Mouse (Mus musculus): ENCODE results near the gene Ebp. TPM values are rescaled to one million over a fixed set of nuclear protein-coding genes. Genes with fewer than 3 reads are reported as not detected.

Gene Ebp
- polyA plus RNA-seq (2012; rRNA removed; ENCODE audit: low replicate concordance) = 81.3 and 98.9 TPM in 2 replicates

DNA sequence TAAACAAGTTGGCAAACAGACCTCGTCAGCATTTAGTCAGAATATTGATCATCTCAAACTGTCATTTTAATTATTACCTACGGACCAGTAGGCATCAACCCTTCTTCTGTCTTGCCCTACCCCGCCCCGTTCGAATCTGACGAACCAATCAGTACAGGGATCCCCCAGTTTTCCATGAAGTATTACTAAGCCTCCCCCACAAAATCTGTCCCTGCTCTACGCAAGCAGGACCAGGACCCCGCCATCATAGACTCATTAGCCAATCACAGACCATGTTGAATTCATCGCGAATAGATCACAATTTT lies at the start of gene Ebp:
Ebp (minus strand) TSS at position 94 of the 305 bp plus-strand sequence.

DNA sequence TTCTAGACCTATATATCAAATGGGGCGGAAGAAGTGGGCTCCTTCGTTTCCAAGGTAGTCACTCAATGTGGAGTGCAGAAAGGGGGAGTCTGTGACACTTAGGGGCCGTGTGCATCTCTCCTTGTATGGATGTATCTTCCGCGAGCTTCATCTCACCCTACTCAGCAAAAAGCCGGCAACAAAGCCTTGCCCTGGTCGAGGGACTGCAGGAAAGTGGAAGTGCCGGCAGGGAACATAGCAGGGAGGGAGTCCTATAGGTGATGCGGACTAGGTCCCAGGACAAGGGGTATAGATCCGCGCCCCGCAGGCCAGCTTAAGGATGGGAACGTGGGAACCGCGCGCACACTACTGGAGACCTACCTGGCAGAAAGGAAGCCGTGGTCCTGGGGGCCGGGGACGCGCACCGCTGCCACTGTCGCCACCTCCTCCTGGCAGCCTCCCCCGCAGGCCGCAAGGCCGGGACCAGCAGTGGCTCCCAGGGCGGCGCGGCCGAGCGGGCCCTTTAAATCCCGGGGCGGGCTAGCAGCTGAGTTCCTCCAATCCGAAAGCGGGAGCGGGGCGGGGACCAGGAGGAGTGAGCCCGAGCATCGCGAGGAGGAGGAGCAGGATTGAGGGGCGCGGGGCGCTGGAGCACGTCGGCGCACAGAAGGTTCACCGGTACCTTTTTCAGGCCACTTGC lies 12.8 kb upstream of the Ebp start, which contains the start of gene Porcn:
Porcn (minus strand) TSS at position 511 of the 679 bp plus-strand sequence.

DNA sequence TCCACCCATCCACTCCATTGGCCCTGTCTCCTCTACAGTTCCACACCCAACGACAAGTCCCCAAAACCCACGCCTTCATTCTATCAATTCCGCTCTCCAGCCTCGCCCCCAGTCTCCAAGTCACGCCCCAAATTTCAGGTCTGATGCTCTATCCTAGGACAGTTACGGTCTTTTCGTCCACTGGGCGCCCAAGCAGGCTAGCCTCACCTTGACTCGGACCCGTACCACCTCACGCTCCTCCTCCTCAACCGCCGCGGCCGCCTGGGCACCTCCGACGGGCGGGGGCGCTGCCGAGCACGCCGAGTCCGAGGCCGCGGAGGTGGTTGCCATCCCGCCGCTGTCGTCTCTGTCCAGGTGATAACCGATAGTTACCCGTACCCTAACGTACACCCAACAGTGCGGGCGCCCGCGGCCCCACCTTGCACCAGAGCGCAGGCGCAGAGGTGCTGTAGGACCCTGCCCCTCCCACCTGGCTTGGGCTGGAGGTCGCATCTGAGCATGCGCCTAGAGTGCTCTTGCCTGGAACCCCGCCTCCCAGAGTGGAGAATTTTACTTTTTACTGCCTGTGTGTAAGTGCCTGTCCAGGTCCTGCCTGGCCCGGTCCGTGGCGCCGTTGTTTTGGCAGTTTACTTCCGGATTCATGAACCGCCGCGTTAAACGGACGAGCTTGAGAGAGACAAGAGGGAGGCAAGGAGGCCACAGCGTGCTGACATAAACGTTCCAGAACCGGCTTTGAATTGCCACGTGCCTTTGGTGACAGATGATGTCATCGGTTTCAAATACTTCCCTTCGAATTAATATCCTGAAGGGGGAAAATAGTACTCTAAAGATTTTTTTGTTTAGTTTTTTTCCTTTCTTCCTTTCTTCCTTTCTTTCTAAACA lies 17.6 kb downstream of the Ebp start, which contains the start of gene Tbc1d25:
Tbc1d25 (minus strand) TSS at position 678 of the 882 bp plus-strand sequence.

DNA sequence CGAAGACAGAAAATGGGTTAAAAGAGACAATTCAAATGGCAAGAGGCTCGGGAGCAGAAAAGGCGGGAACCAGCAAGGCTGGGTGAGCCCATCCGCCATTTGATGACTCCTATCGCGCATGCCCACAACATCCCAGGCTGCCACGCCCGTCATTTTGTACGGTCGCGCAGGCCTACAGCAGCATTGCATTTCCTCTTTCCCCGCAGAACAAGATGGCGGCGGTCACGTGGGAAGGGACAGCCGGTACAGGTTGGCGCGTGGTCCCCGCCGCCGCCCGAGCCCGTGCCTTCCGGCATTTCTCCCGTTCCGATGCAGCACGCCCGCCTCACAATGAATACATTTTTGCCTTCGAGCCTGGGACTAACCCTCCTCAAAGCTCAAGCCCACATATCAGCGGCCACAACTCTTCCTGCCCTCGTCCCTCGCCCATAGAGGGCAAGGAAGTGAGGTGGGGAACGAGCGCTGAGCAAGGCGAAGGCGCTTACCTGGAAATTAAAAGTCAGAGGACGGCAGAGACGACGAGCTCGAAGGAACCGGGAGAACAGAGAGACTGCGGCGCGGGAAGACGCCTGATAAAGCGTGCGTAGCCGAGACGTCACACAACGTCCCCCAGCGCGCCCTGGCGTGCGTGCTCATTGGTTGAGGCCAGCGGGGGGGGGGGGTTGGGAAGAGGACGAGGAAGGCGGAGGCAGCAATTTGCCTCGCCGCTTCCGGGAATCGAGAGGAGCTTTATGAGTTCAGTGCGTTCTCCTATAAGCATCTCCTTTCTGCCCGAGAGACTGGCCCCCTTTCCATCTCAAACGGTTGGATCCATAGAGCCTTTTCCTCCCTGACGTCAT lies 47.9 kb downstream of the Ebp start, which contains the start of gene Rbm3:
Rbm3 (minus strand) TSS at position 728 of the 839 bp plus-strand sequence.

Other genes starting within 250 kb of the Ebp start
- gene Hdac6, start 245.6 kb downstream of the Ebp start, polyA plus RNA-seq (2012; rRNA removed; ENCODE audit: low replicate concordance) = 23.6 and 53.9 TPM in 2 replicates
- gene Gata1, start 215.4 kb downstream of the Ebp start, polyA plus RNA-seq (2012; rRNA removed; ENCODE audit: low replicate concordance) = 0.26 and 1.4 TPM in 2 replicates
- not detected in 2 replicates for gene Glod5, start 175.0 kb downstream of the Ebp start, polyA plus RNA-seq (2012; rRNA removed; ENCODE audit: low replicate concordance)
- 10.4 and 24.1 TPM in 2 replicates for gene Suv39h1, start 118.8 kb downstream of the Ebp start, polyA plus RNA-seq (2012; rRNA removed; ENCODE audit: low replicate concordance)
- gene Was, start 103.0 kb downstream of the Ebp start, polyA plus RNA-seq (2012; rRNA removed; ENCODE audit: low replicate concordance) = 4.9 and 6.4 TPM in 2 replicates
- gene Wdr13, start 60.6 kb downstream of the Ebp start, polyA plus RNA-seq (2012; rRNA removed; ENCODE audit: low replicate concordance) = 84.0 and 125 TPM in 2 replicates
- 78.4 and 136 TPM in 2 replicates for gene Rbm3, start 47.6 kb downstream of the Ebp start, polyA plus RNA-seq (2012; rRNA removed; ENCODE audit: low replicate concordance)
- 15.1 and 22.4 TPM in 2 replicates for gene Tbc1d25, start 17.3 kb downstream of the Ebp start, polyA plus RNA-seq (2012; rRNA removed; ENCODE audit: low replicate concordance)
- 28.2 and 61.6 TPM in 2 replicates for gene Porcn, start 13.0 kb upstream of the Ebp start, polyA plus RNA-seq (2012; rRNA removed; ENCODE audit: low replicate concordance)
- gene Ftsj1, start 58.9 kb upstream of the Ebp start, polyA plus RNA-seq (2012; rRNA removed; ENCODE audit: low replicate concordance) = 38.1 and 48.9 TPM in 2 replicates
- gene Slc38a5, start 77.6 kb upstream of the Ebp start, polyA plus RNA-seq (2012; rRNA removed; ENCODE audit: low replicate concordance) = 0.62 and 10.9 TPM in 2 replicates
- gene Ssxb10, start 133.9 kb upstream of the Ebp start, polyA plus RNA-seq (2012; rRNA removed; ENCODE audit: low replicate concordance) = not detected in 2 replicates
- not detected in 2 replicates for gene Ssxb9, start 173.5 kb upstream of the Ebp start, polyA plus RNA-seq (2012; rRNA removed; ENCODE audit: low replicate concordance)
- not detected in 2 replicates for gene Ssxb1, start 219.8 kb upstream of the Ebp start, polyA plus RNA-seq (2012; rRNA removed; ENCODE audit: low replicate concordance)